Mouse (Mus musculus) liver, adult 2 months (tissue): ENCODE results near the gene Gm2a. TPM values are rescaled to one million over a fixed set of nuclear protein-coding genes. Genes with fewer than 3 reads are reported as not detected.
A peak's percentile ranks its signal among the peaks of the same experiment; 100 is the strongest.

Source experiments
- DNase-seq: peaks from one replicate; pipeline ENCODE4 v3.0.0-alpha.2; 2011; ENCODE audit warnings: low read depth, low spot score; ENCODE audit errors: extremely low read depth
- H3K27ac ChIP-seq: fragments of 200-500 bp; replicated peaks from 2 replicates; pipeline ENCODE4 v1.5.1; 2012; ENCODE audit warnings: low read depth, mild to moderate bottlenecking, control low read depth, inconsistent platforms, low read length; ENCODE audit not compliant: insufficient read depth
- H3K27me3 ChIP-seq: fragments of 200-500 bp; 2 replicates; pipeline ENCODE4 v1.6.1; 2012; ENCODE audit warnings: mild to moderate bottlenecking, moderate library complexity, low read length, inconsistent platforms; ENCODE audit not compliant: control insufficient read depth, insufficient read depth
- H3K36me3 ChIP-seq: fragments of 200-500 bp; 2 replicates; pipeline ENCODE4 v1.6.1; 2012; ENCODE audit warnings: low read length, inconsistent platforms; ENCODE audit not compliant: control insufficient read depth, insufficient read depth
- H3K4me1 ChIP-seq: fragments of 200-500 bp; 2 replicates; pipeline ENCODE4 v1.6.1; 2011; ENCODE audit warnings: low read length; ENCODE audit not compliant: control insufficient read depth, insufficient read depth
- H3K4me3 ChIP-seq: fragments of 200-500 bp; 2 replicates; pipeline ENCODE4 v1.5.1; 2011; ENCODE audit warnings: low read depth, mild to moderate bottlenecking, control low read depth, low read length, moderate library complexity; ENCODE audit not compliant: insufficient read depth
- H3K79me2 ChIP-seq: fragments of 200-500 bp; 2 replicates; pipeline ENCODE4 v1.6.1; 2012; ENCODE audit warnings: inconsistent platforms, mild to moderate bottlenecking, low read length, moderate library complexity; ENCODE audit not compliant: control insufficient read depth, insufficient read depth
- H3K9ac ChIP-seq: fragments of 200-500 bp; 2 replicates; pipeline ENCODE4 v1.6.1; 2012; ENCODE audit warnings: low read depth, mild to moderate bottlenecking, control low read depth, inconsistent platforms, low read length
- CTCF ChIP-seq: fragments of 200-500 bp; IDR thresholded peaks from 2 replicates; pipeline ENCODE4 v1.5.1; 2011; ENCODE audit warnings: low read depth, low read length, control low read depth
- POLR2A ChIP-seq: fragments of 200-500 bp; IDR thresholded peaks from 2 replicates; pipeline ENCODE4 v1.6.1; 2011; ENCODE audit warnings: low read length, control low read depth; ENCODE audit not compliant: insufficient read depth; ENCODE audit errors: extremely low read depth
- WGBS: fragments of 180-500 bp; shearing (Covaris S2); methylation state at CpG from one replicate; pipeline ENCODE4 v1.1.7; 2018; 5-methylcytosine and 5-hydroxymethylcytosine counted together
- polyA plus RNA-seq: library from polyadenylated mRNA; depleted of rRNA; stranded (reverse); fragments of >200 nt; gene quantifications from 2 replicates; pipeline ENCODE4 v1.2.3, GENCODE M21; 2012
- total RNA-seq: library from RNA; depleted of rRNA; stranded (reverse); fragments of >200 nt; gene quantifications from 2 replicates; pipeline ENCODE4 v1.2.3, GENCODE M21; 2014

The Gm2a gene
- total and polyA plus RNA-seq, 2 experiments: 41.1 to 73.6 TPM

DNA sequence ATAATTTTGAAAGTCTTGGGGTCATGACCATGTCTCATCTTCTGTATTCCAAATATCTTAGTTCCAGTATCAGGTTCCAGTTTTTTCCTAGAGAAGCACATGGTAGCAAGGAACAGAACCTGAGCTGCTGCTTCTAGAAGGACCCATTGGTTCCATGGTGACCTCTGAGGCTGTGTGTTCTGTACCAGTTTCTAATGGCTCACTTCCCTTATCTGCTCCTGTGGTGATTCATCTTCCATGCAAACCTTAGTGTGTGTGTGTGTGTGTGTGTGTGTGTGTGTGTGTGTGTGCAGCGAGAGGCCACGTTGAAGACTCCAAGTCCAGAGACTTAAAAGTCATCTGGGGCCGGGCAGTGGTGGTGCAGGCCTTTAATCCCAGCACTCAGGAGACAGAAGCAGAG, 18.1 kb downstream of the Gm2a start:
- Histone ChIP-seq H3K79me2 (no peaks in the 10 kb centered on the region), H3K9ac (no peak overlapping the region), H3K27ac (no peak overlapping the region), H3K27me3 (no peaks in the 10 kb centered on the region), H3K36me3 (no peaks in the 10 kb centered on the region), H3K4me1 (no peaks in the 10 kb centered on the region), H3K4me3 (no peak overlapping the region)
- 95% methylated on average over 3 of the region's 3 CpGs for WGBS
- TF ChIP-seq CTCF: no peak
- TF ChIP-seq POLR2A: no peak
- DNase-seq: no peak

DNA sequence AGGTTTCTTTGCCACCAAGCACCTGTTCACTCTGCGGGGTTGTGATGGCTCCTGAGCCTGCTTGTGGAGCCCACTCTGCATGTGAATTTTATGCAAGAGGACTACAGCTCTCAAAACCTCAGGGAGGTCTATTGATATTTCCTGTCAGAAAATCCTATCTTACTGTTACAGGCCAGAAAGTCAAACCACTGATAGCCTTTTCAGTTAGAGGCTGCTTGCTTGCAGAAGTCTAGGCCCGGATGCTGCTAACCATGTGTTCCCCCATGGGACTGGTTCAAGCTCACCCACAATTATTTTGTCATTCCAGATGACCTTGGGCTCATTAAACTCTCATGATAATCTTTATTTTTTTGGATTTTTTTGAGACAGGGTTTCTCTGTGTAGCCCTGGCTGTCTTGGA, 19.1 kb downstream of the Gm2a start:
- Histone ChIP-seq H3K79me2 (no peaks in the 10 kb centered on the region), H3K27ac (no peak overlapping the region), H3K4me3 (no peak overlapping the region), H3K4me1 (no peaks in the 10 kb centered on the region), H3K36me3 (no peaks in the 10 kb centered on the region), H3K9ac (no peak overlapping the region), H3K27me3 (no peaks in the 10 kb centered on the region)
- WGBS: 93% methylated on average over 2 of the region's 2 CpGs
- no peak for DNase-seq
- TF ChIP-seq CTCF (no peak), POLR2A (no peak)

DNA sequence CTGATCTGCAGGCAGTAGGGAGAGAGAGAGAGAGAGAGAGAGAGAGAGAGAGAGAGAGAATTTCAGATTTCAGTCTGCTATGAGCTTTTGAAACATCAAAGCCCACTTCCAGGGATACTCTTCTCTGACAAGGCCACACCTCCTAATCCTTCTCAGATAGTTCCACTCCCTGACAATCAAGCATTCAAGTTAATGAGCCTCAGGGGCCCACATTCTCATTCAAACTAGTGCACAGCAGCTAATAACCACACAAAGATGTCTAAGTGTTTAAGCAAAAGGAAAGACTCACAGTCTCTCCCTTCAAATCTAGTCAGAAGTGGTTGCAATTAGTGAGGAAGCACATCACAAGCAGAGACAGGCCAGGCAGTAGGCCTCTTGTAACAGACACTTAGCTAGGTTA, 22.4 kb downstream of the Gm2a start:
- Histone ChIP-seq H3K36me3 (no peaks in the 10 kb centered on the region), H3K27ac (no peak overlapping the region)

DNA sequence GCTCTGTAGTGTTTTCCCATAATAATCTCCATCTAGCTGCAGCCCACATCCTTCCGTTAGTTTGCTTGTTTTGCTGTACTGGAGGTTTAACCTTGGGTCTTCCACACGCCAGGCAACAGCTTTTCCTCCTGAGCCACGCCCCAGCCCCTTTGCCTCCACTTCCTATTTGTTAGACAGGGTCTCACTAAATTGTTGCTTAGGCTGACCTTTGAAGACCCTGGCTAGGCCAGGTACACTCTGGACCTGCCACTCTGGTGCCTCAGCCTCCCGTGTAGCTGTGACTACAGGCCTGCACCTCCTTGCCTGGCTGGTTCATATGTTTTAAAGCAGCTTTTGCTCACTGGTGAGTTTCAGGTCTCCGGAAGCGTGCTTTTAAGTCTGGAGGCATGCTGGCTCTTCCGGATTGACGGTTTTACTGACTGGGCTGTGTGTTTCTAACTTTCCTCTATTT, 22.9 kb downstream of the Gm2a start:
- no peak for DNase-seq
- Histone ChIP-seq H3K9ac (no peak overlapping the region), H3K36me3 (no peaks in the 10 kb centered on the region), H3K4me1 (no peaks in the 10 kb centered on the region), H3K4me3 (no peak overlapping the region), H3K27ac (0 out of 2 replicates have a peak overlapping the region, but pooled peaks have one; percentile 23), H3K27me3 (no peaks in the 10 kb centered on the region), H3K79me2 (no peaks in the 10 kb centered on the region)
- no peak for TF ChIP-seq POLR2A
- TF ChIP-seq CTCF: no peak
- WGBS: 82% methylated on average over 8 of the region's 8 CpGs

More for the DNA sequence above, 22.4 kb downstream of the Gm2a start:
- TF ChIP-seq POLR2A (no peak), CTCF (no peak)
- H3K4me1 ChIP-seq: no peaks in the 10 kb centered on the region
- no peak overlapping the region for H3K9ac ChIP-seq
- H3K79me2 ChIP-seq: no peaks in the 10 kb centered on the region
- no peak overlapping the region for H3K4me3 ChIP-seq
- no peak for DNase-seq
- H3K27me3 ChIP-seq: no peaks in the 10 kb centered on the region

DNA sequence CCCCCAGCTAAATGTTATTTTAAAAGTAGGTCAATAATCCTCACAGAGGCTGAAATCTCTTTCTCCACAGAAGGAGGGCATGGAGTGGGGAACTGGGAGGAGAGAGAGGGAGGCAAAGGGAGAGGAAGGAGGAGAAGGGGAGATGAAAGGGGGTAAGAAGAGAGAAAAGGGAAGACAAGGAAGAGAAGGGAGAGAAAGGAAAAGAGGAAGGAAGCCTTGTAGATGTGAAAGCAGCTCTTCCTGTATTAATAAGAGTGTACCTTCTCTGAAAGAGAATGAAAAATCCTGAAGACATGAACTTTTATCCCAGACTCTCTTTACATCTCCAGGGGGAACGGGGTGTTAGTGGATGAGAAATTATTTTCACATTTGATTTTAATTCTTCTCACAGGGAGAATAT, 23.5 kb downstream of the Gm2a start:
- H3K4me1 ChIP-seq: no peaks in the 10 kb centered on the region
- H3K27ac ChIP-seq: no peak overlapping the region
- DNase-seq: no peak
- WGBS: 86% methylated on average over 1 of the region's 1 CpGs
- no peaks in the 10 kb centered on the region for H3K27me3 ChIP-seq
- no peaks in the 10 kb centered on the region for H3K79me2 ChIP-seq
- TF ChIP-seq POLR2A (no peak), CTCF (no peak)
- no peaks in the 10 kb centered on the region for H3K36me3 ChIP-seq
- no peak overlapping the region for H3K9ac ChIP-seq
- no peak overlapping the region for H3K4me3 ChIP-seq

DNA sequence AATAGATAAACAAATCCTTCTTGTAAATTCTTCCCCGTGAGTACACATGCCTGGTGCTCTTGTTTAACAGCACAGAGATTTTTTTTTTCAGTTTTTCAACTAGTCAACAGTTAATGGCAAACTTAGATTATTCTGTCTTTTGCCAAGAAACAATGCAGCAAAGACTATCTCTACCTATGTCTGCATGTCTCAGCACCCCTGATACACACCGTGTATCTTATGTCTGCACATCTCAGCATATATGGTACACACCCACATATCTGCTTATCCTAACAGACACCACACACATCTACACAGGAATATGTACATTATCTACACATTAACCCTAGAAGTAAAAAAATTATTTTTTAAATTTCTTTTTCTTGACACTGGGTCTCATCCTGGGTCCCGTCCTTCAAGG, 28.7 kb downstream of the Gm2a start:
- WGBS: 66% methylated on average over 3 of the region's 3 CpGs
- TF ChIP-seq CTCF: no peak
- no peak for TF ChIP-seq POLR2A

More for the DNA sequence above, 28.7 kb downstream of the Gm2a start:
- DNase-seq: no peak
- H3K4me3 ChIP-seq: no peak overlapping the region
- no peak overlapping the region for H3K9ac ChIP-seq
- no peaks in the 10 kb centered on the region for H3K27me3 ChIP-seq
- no peaks in the 10 kb centered on the region for H3K36me3 ChIP-seq
- no peak overlapping the region for H3K27ac ChIP-seq
- H3K4me1 ChIP-seq: no peaks in the 10 kb centered on the region
- no peaks in the 10 kb centered on the region for H3K79me2 ChIP-seq
